22 mouse cellular contexts compared by ENCODE assay signal in genomic region chr14:20168478-20168877, GRCm38 (mm10). TPM values are rescaled to one million over a fixed set of nuclear protein-coding genes. Genes with fewer than 3 reads are reported as not detected.
DNase-seq lines count a peak whose midpoint lies in the region; ATAC-seq lines count a peak whose summit lies in the region.
"Had no signal": no experiment of that assay in that cellular context is flagged by ENCODE, and none has a peak within 500 bp of the region (broad histone marks: within the 10 kb centered on the region; RNA-seq: fewer than 3 reads in every experiment).

No protein-coding gene starts in this region.

- H3K9me3 ChIP-seq in liver, embryonic 11.5 days (ENCODE audit: control insufficient read depth, low read length): no peaks in the 10 kb centered on the region
- H3K9me3 ChIP-seq in liver, embryonic 13.5 days (replicated peaks): no peaks in the 10 kb centered on the region
- no peaks in the 10 kb centered on the region for H3K9me3 ChIP-seq in stomach, embryonic 16.5 days (replicated peaks; ENCODE audit: control insufficient read depth, low read length)
- H3K9me3 ChIP-seq: embryonic facial prominence, embryonic 10.5 days; forebrain, embryonic 13.5 days; heart, embryonic 10.5 days; hindbrain, embryonic 12.5 days had no signal

- DNase-seq in liver, embryonic 11.5 days (ENCODE audit: low spot score): no peak
- DNase-seq in liver: no peak
- no peak for DNase-seq in liver, embryonic 13.5 days
- DNase-seq in gastrocnemius, postnatal 10 days: no peak
- no peak for DNase-seq in thymus, postnatal 10 days (ENCODE audit: low spot score in 2 of 2)
- DNase-seq in adrenal gland, adult 18-20 months (ENCODE audit: low spot score in 2 of 2): no peak
- DNase-seq: adrenal gland, adult 8-10 months; adrenal gland, postnatal 36 days; cerebellum, adult 2 months; cerebellum, postnatal 10 days; forebrain, postnatal 0 days; gastrocnemius, adult 2 months; gastrocnemius, postnatal 36 days; heart, adult 11 months; heart, postnatal 10 days; heart, postnatal 4 days had no signal

- peaks cover 47% of the 10 kb centered on the region for H3K4me1 ChIP-seq in liver, embryonic 11.5 days (replicated peaks; ENCODE audit: control insufficient read depth, insufficient read depth, low read length)
- H3K4me1 ChIP-seq in liver, embryonic 13.5 days (replicated peaks): peaks cover 96% of the 10 kb centered on the region
- peaks cover 23% of the 10 kb centered on the region for H3K4me1 ChIP-seq in stomach, embryonic 16.5 days (ENCODE audit: control insufficient read depth, insufficient read depth, low read length)

- H3K4me3 ChIP-seq in liver, embryonic 11.5 days (ENCODE audit: low read depth, low read length): no peak overlapping the region
- no peak overlapping the region for H3K4me3 ChIP-seq in liver, embryonic 13.5 days (replicated peaks)
- H3K4me3 ChIP-seq in stomach, embryonic 16.5 days (replicated peaks; ENCODE audit: low read length): no peak overlapping the region
- H3K4me3 ChIP-seq: embryonic facial prominence, embryonic 10.5 days; forebrain, embryonic 13.5 days; gastrocnemius, adult 2 months; heart, embryonic 10.5 days; hindbrain, embryonic 12.5 days had no signal

- no peak overlapping the region for H3K27ac ChIP-seq in liver, embryonic 11.5 days (ENCODE audit: low read depth, low read length)
- H3K27ac ChIP-seq in liver, embryonic 13.5 days: no peak overlapping the region
- H3K27ac ChIP-seq in stomach, embryonic 16.5 days (ENCODE audit: low read length): no peak overlapping the region
- H3K27ac ChIP-seq: embryonic facial prominence, embryonic 10.5 days; forebrain, embryonic 13.5 days; gastrocnemius, adult 2 months; heart, embryonic 10.5 days; hindbrain, embryonic 12.5 days had no signal

- peak; percentile 27; the same call in 1 of the 2 replicates for ATAC-seq in liver, embryonic 11.5 days (replicated peaks; ENCODE audit: low FRiP score)
- ATAC-seq in liver, embryonic 13.5 days (ENCODE audit: low read depth): peak; percentile 37
- ATAC-seq in megakaryocyte-erythroid progenitor cell, adult 5-6 weeks (replicated peaks; ENCODE audit: low FRiP score, low TSS enrichment, poor library complexity, severe bottlenecking): peak; percentile 55
- peak; percentile 35; the same call in 1 of the 2 replicates for ATAC-seq in stomach, embryonic 16.5 days (ENCODE audit: insufficient read depth, low FRiP score)
- ATAC-seq: forebrain, embryonic 13.5 days; forebrain, postnatal 0 days had no signal

- H3K36me3 ChIP-seq in liver, embryonic 11.5 days (ENCODE audit: control insufficient read depth, insufficient read depth, low read length): no peaks in the 10 kb centered on the region
- peaks cover 20% of the 10 kb centered on the region for H3K36me3 ChIP-seq in liver, embryonic 13.5 days
- no peaks in the 10 kb centered on the region for H3K36me3 ChIP-seq in stomach, embryonic 16.5 days (ENCODE audit: control insufficient read depth, insufficient read depth, low read length)
- H3K36me3 ChIP-seq: heart, embryonic 10.5 days; hindbrain, embryonic 12.5 days had no signal

- WGBS in liver, embryonic 11.5 days: 46% methylated on average over 1 of the region's 1 CpGs
- WGBS in liver, embryonic 13.5 days (ENCODE audit: insufficient replicate concordance): 19% methylated on average over 1 of the region's 1 CpGs
- 69% methylated on average over 1 of the region's 1 CpGs for WGBS in stomach, embryonic 16.5 days

- H3K9ac ChIP-seq in liver, embryonic 11.5 days (ENCODE audit: low read depth, low read length): no peak overlapping the region
- H3K9ac ChIP-seq in liver, embryonic 13.5 days: no peak overlapping the region
- no peak overlapping the region for H3K9ac ChIP-seq in stomach, embryonic 16.5 days (ENCODE audit: low read length)
- H3K9ac ChIP-seq: forebrain, embryonic 13.5 days; forebrain, postnatal 0 days; hindbrain, embryonic 12.5 days had no signal

- H3K4me2 ChIP-seq in liver, embryonic 11.5 days: no peak overlapping the region
- no peak overlapping the region for H3K4me2 ChIP-seq in liver, embryonic 13.5 days
- no peak overlapping the region for H3K4me2 ChIP-seq in stomach, embryonic 16.5 days (ENCODE audit: low read depth, low read length)
- H3K4me2 ChIP-seq: forebrain, embryonic 13.5 days; hindbrain, embryonic 12.5 days had no signal

- no peaks in the 10 kb centered on the region for H3K27me3 ChIP-seq in liver, embryonic 11.5 days (replicated peaks; ENCODE audit: control insufficient read depth, insufficient read depth, low read length)
- H3K27me3 ChIP-seq in liver, embryonic 13.5 days: no peaks in the 10 kb centered on the region
- no peaks in the 10 kb centered on the region for H3K27me3 ChIP-seq in stomach, embryonic 16.5 days (ENCODE audit: control insufficient read depth, insufficient read depth, low read length)
- H3K27me3 ChIP-seq: forebrain, embryonic 13.5 days; hindbrain, embryonic 12.5 days had no signal

RNA-seq across cellular contexts. Expression of gene Kcnk5, which starts 13.1 kb away (rescaled TPM):
- polyA plus RNA-seq in liver, embryonic 11.5 days (2014; fragmentation: Nextera tagmentation; extraction: Ambion mirVana): 9.6 and 10.1 TPM in 2 replicates
- 6.2 and 6.7 TPM in 2 replicates for polyA plus RNA-seq in liver, embryonic 13.5 days (2015; fragmentation: Nextera tagmentation; extraction: Ambion mirVana)
- total RNA-seq in megakaryocyte-erythroid progenitor cell, adult 5-6 weeks (2014; fragmentation: Nextera tagmentation): 7.4 and 7.7 TPM in 2 replicates
- total RNA-seq in megakaryocyte-erythroid progenitor cell, adult 5-6 weeks (2017): 5.4 and 9.4 TPM in 2 replicates
- 8.7 and 9.5 TPM in 2 replicates for polyA plus RNA-seq in stomach, embryonic 16.5 days (2015; fragmentation: Nextera tagmentation; extraction: Ambion mirVana)
- total RNA-seq in gastrocnemius, postnatal 10 days (2021): 1 to 10 TPM in 1 of 2 experiments, under 1 TPM in 1; 0.99 to 1.9 TPM
- total RNA-seq in adrenal gland, adult 18-20 months (2021): 10 to 100 TPM in 1 of 2 experiments, 1 to 10 TPM in 1; 4.3 to 10.7 TPM

RNA-seq across cellular contexts. Expression of gene Saysd1, which starts 30.1 kb away (rescaled TPM):
- 7.7 TPM in 2 replicates for polyA plus RNA-seq in liver, embryonic 11.5 days (2014; fragmentation: Nextera tagmentation; extraction: Ambion mirVana)
- 3.7 and 4.1 TPM in 2 replicates for polyA plus RNA-seq in liver, embryonic 13.5 days (2015; fragmentation: Nextera tagmentation; extraction: Ambion mirVana)
- 2.1 and 3.9 TPM in 2 replicates for total RNA-seq in megakaryocyte-erythroid progenitor cell, adult 5-6 weeks (2014; fragmentation: Nextera tagmentation)
- total RNA-seq in megakaryocyte-erythroid progenitor cell, adult 5-6 weeks (2017): 1.6 and 2.1 TPM in 2 replicates
- 12.9 and 13.5 TPM in 2 replicates for polyA plus RNA-seq in stomach, embryonic 16.5 days (2015; fragmentation: Nextera tagmentation; extraction: Ambion mirVana)
- 1 to 10 TPM; 2.0 to 2.2 TPM for total RNA-seq in gastrocnemius, postnatal 10 days (2021)
- 1 to 10 TPM; 5.1 to 7.8 TPM for total RNA-seq in adrenal gland, adult 18-20 months (2021)
